In the genomic region with DNA sequence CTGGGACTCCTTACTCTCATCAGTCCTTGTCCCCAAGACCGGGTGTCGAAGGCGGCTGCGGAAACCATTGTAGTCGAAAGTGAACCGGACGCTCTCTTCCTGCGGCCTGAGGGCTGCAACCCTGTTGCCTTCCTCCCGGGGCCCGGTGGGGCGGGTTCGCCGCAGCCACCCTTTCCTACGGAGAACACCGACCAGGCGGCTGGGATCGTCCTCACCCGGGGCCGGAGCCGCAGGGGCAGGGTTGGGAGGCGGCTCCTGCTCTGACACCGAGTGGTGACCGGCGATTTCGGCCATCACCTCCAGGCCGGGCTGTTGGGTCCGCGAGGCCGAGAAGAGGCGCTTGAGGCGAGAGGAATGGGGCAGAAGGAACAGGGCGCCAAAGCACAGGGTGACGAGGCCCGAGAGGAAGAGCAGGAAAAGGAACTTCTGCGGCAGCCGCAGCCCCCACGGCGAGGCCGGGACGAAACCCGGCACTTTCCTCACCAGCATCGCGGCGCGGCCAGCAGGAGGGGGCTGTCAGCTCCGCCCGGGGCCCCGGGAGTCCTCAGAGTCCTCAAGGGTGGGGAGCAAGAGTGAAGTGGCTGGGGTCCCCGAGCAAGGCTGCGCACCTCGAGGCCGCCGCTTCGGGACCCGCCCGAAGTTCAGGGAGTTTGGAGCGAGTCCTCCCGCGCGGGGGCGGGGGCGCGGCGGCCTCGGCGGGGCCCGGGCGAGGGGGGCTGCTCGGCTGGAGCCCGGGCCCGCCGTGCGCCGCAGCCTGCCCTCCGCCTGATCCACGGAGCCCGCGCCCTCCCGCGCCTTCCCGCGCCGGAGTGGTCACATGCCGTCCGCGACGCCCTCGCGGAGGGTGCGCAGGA, we compare ENCODE assay signal across 8 mouse cellular contexts. TPM values are rescaled to one million over a fixed set of nuclear protein-coding genes. Genes with fewer than 3 reads are reported as not detected.
DNase-seq lines count a peak whose midpoint lies in the region; ATAC-seq and TF ChIP-seq lines count a peak whose summit lies in the region.

No protein-coding gene starts in this region.

- ATAC-seq in embryonic facial prominence, embryonic 14.5 days (ENCODE audit: low read depth), result no peak
- ATAC-seq in heart, embryonic 14.5 days (ENCODE audit: insufficient number of reproducible peaks, insufficient read depth, low FRiP score, low read depth), result no peak

- TF ChIP-seq CTCF in spleen, adult 2 months (IDR thresholded peaks at IDR 0.05; ENCODE audit: extremely low read depth, insufficient read depth, insufficient read length, insufficient replicate concordance), result no peak

- TF ChIP-seq POLR2A in spleen, adult 2 months (IDR thresholded peaks at IDR 0.05; ENCODE audit: low read depth, low read length), result no peak

- no peaks in the 10 kb centered on the region for H3K36me3 ChIP-seq in embryonic facial prominence, embryonic 14.5 days (ENCODE audit: control insufficient read depth, insufficient read depth, low read length)
- 0 out of 2 replicates have a peak, but pooled peaks cover 8% of the 10 kb centered on the region for H3K36me3 ChIP-seq in heart, embryonic 14.5 days (ENCODE audit: control insufficient read depth, insufficient read depth, low read length)
- H3K36me3 ChIP-seq in spleen, adult 2 months (ENCODE audit: control insufficient read depth, insufficient read depth, low read length), result no peaks in the 10 kb centered on the region

- H3K9me3 ChIP-seq in embryonic facial prominence, embryonic 14.5 days (ENCODE audit: control insufficient read depth, low read length), result no peaks in the 10 kb centered on the region
- no peaks in the 10 kb centered on the region for H3K9me3 ChIP-seq in heart, embryonic 14.5 days (ENCODE audit: control insufficient read depth, low read length)

- no peak overlapping the region for H3K27ac ChIP-seq in embryonic facial prominence, embryonic 14.5 days (replicated peaks; ENCODE audit: low read depth, low read length)
- H3K27ac ChIP-seq in heart, embryonic 14.5 days (replicated peaks in 1 of 2; ENCODE audit: control insufficient read depth in 1 of 2, insufficient read depth in 1 of 2, low read depth in 2 of 2, low read length in 2 of 2), result peak overlapping the region; percentile 13 to 62; a peak in 3 of 4 replicates
- peak overlapping the region; percentile 22; the same call in 1 of the 2 replicates for H3K27ac ChIP-seq in spleen, adult 2 months (ENCODE audit: insufficient read depth, low read length)

- DNase-seq in B cell, adult 2 months, result peak; percentile 46 to 49
- DNase-seq in adrenal gland, adult (ENCODE audit: inconsistent age in 2 of 2, low spot score in 1 of 2), result peak; percentile 67 to 88
- DNase-seq in embryonic facial prominence, embryonic 14.5 days (ENCODE audit: low spot score), result no peak
- peak; percentile 60 for DNase-seq in kidney, postnatal 14 days
- DNase-seq in lung, postnatal 4 days, result peak; percentile 67 to 71
- DNase-seq in spleen, adult 2 months (ENCODE audit: low read depth in 1 of 2, low spot score in 2 of 2), result peak in 1 of 2 experiments; percentile 39
- no peak for DNase-seq in frontal cortex, postnatal 14 days (ENCODE audit: low spot score in 2 of 2)

- H3K4me2 ChIP-seq in embryonic facial prominence, embryonic 14.5 days (ENCODE audit: low read depth, low read length), result peak overlapping the region; percentile 100
- H3K4me2 ChIP-seq in heart, embryonic 14.5 days (ENCODE audit: low read length), result peak overlapping the region; percentile 100

- under 1% methylated on average over 35 of the region's 90 CpGs for WGBS in embryonic facial prominence, embryonic 14.5 days
- 1% methylated on average over 86 of the region's 90 CpGs for WGBS in heart, embryonic 14.5 days
- WGBS in spleen, adult 2 months, result 1% methylated on average over 88 of the region's 90 CpGs

- peaks cover 11% of the 10 kb centered on the region; the same call in 1 of the 2 replicates for H3K4me1 ChIP-seq in embryonic facial prominence, embryonic 14.5 days (ENCODE audit: control insufficient read depth, insufficient read depth, low read length)
- peaks cover 0 to 22% of the 10 kb centered on the region in 2 experiments; a peak in 3 of 4 replicates for H3K4me1 ChIP-seq in heart, embryonic 14.5 days (ENCODE audit: control insufficient read depth in 2 of 2, insufficient read depth in 2 of 2, low read length in 2 of 2)
- H3K4me1 ChIP-seq in spleen, adult 2 months (ENCODE audit: control insufficient read depth, insufficient read depth, insufficient read length), result peaks cover 12% of the 10 kb centered on the region

- peaks cover 25% of the 10 kb centered on the region for H3K27me3 ChIP-seq in embryonic facial prominence, embryonic 14.5 days (replicated peaks; ENCODE audit: control insufficient read depth, insufficient read depth, low read length)
- H3K27me3 ChIP-seq in heart, embryonic 14.5 days (ENCODE audit: control insufficient read depth, insufficient read depth, low read length), result no peaks in the 10 kb centered on the region
- H3K27me3 ChIP-seq in spleen, adult 2 months (ENCODE audit: control insufficient read depth, insufficient read depth, low read length), result peaks cover 10% of the 10 kb centered on the region; the same call in 1 of the 2 replicates

- H3K9ac ChIP-seq in embryonic facial prominence, embryonic 14.5 days (ENCODE audit: low read depth, low read length), result peak overlapping the region; percentile 75
- H3K9ac ChIP-seq in heart, embryonic 14.5 days (ENCODE audit: low read length), result peak overlapping the region; percentile 86

- H3K4me3 ChIP-seq in embryonic facial prominence, embryonic 14.5 days (ENCODE audit: low read depth, low read length), result peak overlapping the region; percentile 66
- peak overlapping the region; percentile 67 to 76 for H3K4me3 ChIP-seq in heart, embryonic 14.5 days (ENCODE audit: control insufficient read depth in 1 of 2, insufficient read depth in 1 of 2, low read depth in 1 of 2, low read length in 2 of 2)
- peak overlapping the region; percentile 68 for H3K4me3 ChIP-seq in spleen, adult 2 months (ENCODE audit: extremely low read depth, insufficient read depth, insufficient read length)

RNA-seq across cellular contexts. Expression of gene Man1c1, which starts 0.9 kb away (rescaled TPM):
- 5.1 and 6.5 TPM in 2 replicates for polyA plus RNA-seq in embryonic facial prominence, embryonic 14.5 days (2014; fragmentation: Nextera tagmentation; extraction: Ambion mirVana)
- polyA plus RNA-seq in heart, embryonic 14.5 days (2014; fragmentation: Nextera tagmentation; extraction: Ambion mirVana), result 7.8 TPM in 2 replicates
- 6.9 and 7.7 TPM in 2 replicates for polyA plus RNA-seq in spleen, adult 2 months (2012; rRNA removed)

Comparison
In these comparisons a context has a peak if more than half of its experiments do, and no peak if none do; other contexts are left out.
1. DNase-seq: peak in B cell, adult 2 months (2 of 2), adrenal gland, adult (2 of 2), kidney, postnatal 14 days (single experiment) and lung, postnatal 4 days (2 of 2); none in embryonic facial prominence, embryonic 14.5 days (single experiment) and frontal cortex, postnatal 14 days (0 of 2).
2. Peak in every context shown above with its lines, with median percentiles within 50 percentile points of each other: H3K4me3 ChIP-seq.